Mouse (Mus musculus): ENCODE results near the gene Fam107b.

DNA sequence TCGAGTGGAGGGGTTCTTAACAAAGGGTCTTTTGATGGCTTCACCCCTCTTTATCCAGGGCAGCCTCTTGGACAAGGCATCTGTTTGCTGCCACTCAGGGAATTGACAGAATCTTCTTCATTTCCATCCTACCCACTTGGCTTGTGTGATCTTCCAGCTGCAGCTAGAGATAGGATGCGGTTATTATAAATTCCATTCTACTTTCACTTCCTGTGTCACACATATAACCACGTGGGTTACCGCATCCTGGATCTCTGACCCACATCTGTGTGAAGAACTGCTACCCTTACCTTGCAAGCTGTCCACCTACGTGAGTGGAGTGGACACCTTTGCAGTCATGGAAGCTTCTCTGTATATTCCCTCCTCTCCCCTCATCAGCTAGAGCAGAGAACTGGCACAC is 240.0 kb downstream of the Fam107b start:
- TF ChIP-seq CTCF (IDR thresholded peaks at IDR 0.05; ENCODE audit: insufficient read depth, low read depth, low read length) (no peak), POLR2A (IDR thresholded peaks at IDR 0.05; ENCODE audit: insufficient read depth, low read depth, low read length) (no peak)
